Mouse (Mus musculus) testis, adult 2 months (tissue): ENCODE results near the gene Sgsm3.

ENCODE experiments used
- CTCF ChIP-seq: fragments of 200-500 bp; IDR thresholded peaks from 2 replicates; pipeline ENCODE4 v1.5.1; 2012; ENCODE audit warnings: low read depth, mild to moderate bottlenecking, inconsistent platforms, low read length, moderate library complexity; ENCODE audit not compliant: control insufficient read depth, insufficient read depth, insufficient replicate concordance
- POLR2A ChIP-seq: fragments of 200-500 bp; IDR thresholded peaks from 2 replicates; pipeline ENCODE4 v1.6.1; 2012; ENCODE audit warnings: low read depth, mild to moderate bottlenecking, inconsistent platforms, low read length, moderate library complexity; ENCODE audit not compliant: control insufficient read depth

DNA sequence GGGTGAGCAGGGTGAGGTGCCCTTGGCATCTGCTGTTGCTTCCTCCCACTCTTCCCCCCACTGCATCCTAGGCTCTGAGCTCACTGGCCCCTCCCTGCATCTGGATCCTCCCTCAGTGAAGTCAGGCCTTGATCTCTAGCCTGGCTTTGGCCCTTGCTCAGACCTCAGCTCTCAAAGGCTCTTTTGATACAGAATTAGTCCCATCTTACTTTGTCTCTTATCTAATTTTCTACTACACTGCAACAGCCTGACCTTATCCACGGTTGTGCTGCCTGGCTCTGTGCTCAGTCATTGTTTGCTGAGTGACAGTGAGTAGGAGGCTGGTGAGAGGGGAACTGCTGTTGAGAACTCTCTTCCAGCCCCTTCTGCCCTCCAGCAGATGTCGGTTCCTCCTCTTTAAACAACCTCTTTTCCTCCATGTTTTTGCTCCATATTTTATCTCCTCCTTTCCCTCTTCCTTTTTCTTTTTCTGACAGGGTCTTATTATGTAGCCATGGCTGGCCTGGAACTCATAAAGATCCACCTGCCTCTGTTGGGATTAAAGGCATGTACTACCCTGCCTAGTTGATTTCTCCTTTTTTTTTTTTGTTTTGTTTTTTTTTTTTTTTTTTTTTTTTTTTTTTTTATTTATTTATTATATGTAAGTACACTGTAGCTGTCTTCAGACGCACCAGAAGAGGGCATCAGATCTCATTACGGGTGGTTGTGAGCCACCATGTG, 23.0 kb downstream of the Sgsm3 start:
- TF ChIP-seq CTCF = no peak
- no peak for TF ChIP-seq POLR2A
